Mouse (Mus musculus) lung, embryonic 16.5 days (tissue): ENCODE measurements at regions not wholly inside any gene's neighbourhood (a gene's known extent, or its start where the extent isn't known, plus 50 kb on each side); places are given as distances from the start of the nearest gene placed in this dataset.

Experiments
- ATAC-seq: fragments of 200-750 bp; cut with Nextera tagmentation; 2 replicates; pipeline ENCODE4 v1.8.0; 2017; ENCODE audit warnings: low read depth, mild to moderate bottlenecking, moderate library complexity
- H3K27ac ChIP-seq: fragments of 300-500 bp; sonication (generic); 2 replicates; pipeline ENCODE4 v1.5.1; 2014; ENCODE audit warnings: mild to moderate bottlenecking, control low read depth, low read length
- H3K27me3 ChIP-seq: fragments of 300-500 bp; sonication (generic); 2 replicates; pipeline ENCODE4 v1.6.1; 2014; ENCODE audit warnings: low read depth, low read length, mixed read lengths; ENCODE audit not compliant: control insufficient read depth, insufficient read depth
- H3K36me3 ChIP-seq: fragments of 300-500 bp; sonication (generic); 2 replicates; pipeline ENCODE4 v1.6.1; 2014; ENCODE audit warnings: low read length; ENCODE audit not compliant: control insufficient read depth, insufficient read depth
- H3K4me1 ChIP-seq: fragments of 300-500 bp; sonication (generic); replicated peaks from 2 replicates; pipeline ENCODE4 v1.6.1; 2014; ENCODE audit warnings: low read length, mixed read lengths; ENCODE audit not compliant: control insufficient read depth, insufficient read depth
- H3K4me2 ChIP-seq: fragments of 300-500 bp; sonication (generic); 2 replicates; pipeline ENCODE4 v1.6.1; 2014; ENCODE audit warnings: low read depth, low read length, control low read depth
- H3K4me3 ChIP-seq: fragments of 300-500 bp; sonication (generic); 2 replicates; pipeline ENCODE4 v1.5.1; 2014; ENCODE audit warnings: mild to moderate bottlenecking, low read length, control low read depth
- H3K9ac ChIP-seq: fragments of 300-500 bp; sonication (generic); 2 replicates; pipeline ENCODE4 v1.6.1; 2014; ENCODE audit warnings: low read length, control low read depth
- H3K9me3 ChIP-seq: fragments of 300-500 bp; sonication (generic); 2 replicates; pipeline ENCODE4 v1.6.1; 2016; ENCODE audit warnings: low read length; ENCODE audit not compliant: control insufficient read depth
- WGBS: fragments of 180-500 bp; shearing (Covaris S2); extraction: QIAGEN DNeasy Blood & Tissue Kit; methylation state at CpG from one replicate; pipeline ENCODE4 v1.1.7; 2014; 5-methylcytosine and 5-hydroxymethylcytosine counted together

DNA sequence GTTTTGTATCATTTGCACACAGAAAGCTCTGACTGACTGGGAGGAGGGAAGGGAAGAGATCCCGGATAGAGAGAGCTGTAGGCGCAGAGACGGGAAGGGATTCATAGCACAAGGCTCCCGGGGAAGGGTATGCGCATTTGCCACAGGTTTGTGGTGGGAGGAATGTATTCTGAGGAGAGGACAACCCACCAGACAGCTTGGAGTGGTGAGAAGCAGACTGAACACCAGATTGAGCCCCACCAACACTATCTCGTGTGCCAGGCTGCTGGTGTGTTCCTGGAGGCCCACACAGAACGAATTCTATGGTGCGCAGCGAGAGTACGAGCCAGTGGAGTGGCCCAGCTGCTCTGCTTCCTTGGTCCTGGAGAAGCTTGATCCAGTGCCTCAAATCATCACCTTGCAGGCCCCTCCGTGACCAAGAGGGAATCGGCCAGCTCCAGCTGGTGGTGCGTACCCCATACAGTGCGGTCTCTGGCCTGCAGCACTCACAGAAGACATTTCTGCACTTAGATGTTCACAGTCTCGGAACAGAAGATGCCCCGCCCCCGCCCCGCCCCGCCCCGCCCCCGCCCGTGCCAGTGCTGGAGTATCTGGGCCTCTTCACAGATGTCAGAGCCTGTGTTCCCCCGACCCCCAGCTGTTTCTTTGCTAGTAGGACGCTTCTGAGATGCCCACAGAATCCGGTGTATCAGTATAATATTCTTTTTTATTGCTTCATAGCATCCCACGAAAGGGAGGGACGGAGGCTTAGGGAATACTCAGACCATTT is 92.8 kb upstream of the Tmem189 start:
- Histone ChIP-seq H3K4me2 (peak overlapping the region; percentile 42), H3K4me3 (0 out of 2 replicates have a peak overlapping the region, but pooled peaks have one; percentile 16), H3K27ac (peak overlapping the region; percentile 95), H3K27me3 (no peaks in the 10 kb centered on the region), H3K9me3 (no peaks in the 10 kb centered on the region), H3K4me1 (peaks cover 55% of the 10 kb centered on the region), H3K36me3 (no peaks in the 10 kb centered on the region), H3K9ac (peak overlapping the region; percentile 23)
- WGBS, result 28% methylated on average over 27 of the region's 27 CpGs
- ATAC-seq, result peak; percentile 20; the same call in 1 of the 2 replicates

DNA sequence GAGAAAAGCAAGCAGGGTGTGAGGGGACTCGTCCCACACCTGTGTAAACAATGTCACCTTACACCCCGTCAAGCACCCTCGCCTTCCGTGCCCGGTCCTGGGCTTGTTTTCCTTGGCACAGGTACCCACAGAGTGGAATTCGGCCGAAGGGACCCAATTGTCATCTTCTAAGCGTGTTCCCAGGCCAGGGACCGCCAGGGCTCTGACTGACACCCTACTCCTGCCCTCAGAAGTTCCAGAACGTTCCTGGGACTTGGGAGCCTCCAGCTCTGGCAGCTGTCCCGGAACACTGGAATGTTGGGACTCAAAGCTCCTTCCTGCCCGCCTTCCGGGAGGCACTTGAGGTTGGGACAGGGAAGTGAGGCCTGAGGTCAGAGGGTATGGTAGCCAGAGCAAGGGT is 91.9 kb upstream of the Tmem189 start:
- Histone ChIP-seq H3K27ac (peak overlapping the region; percentile 95), H3K4me1 (peaks cover 64% of the 10 kb centered on the region), H3K9ac (0 out of 2 replicates have a peak overlapping the region, but pooled peaks have one; percentile 5), H3K4me3 (no peak overlapping the region), H3K9me3 (no peaks in the 10 kb centered on the region), H3K36me3 (no peaks in the 10 kb centered on the region), H3K27me3 (no peaks in the 10 kb centered on the region), H3K4me2 (no peak overlapping the region)
- 18% methylated on average over 13 of the region's 13 CpGs for WGBS
- ATAC-seq, result peak; percentile 72

DNA sequence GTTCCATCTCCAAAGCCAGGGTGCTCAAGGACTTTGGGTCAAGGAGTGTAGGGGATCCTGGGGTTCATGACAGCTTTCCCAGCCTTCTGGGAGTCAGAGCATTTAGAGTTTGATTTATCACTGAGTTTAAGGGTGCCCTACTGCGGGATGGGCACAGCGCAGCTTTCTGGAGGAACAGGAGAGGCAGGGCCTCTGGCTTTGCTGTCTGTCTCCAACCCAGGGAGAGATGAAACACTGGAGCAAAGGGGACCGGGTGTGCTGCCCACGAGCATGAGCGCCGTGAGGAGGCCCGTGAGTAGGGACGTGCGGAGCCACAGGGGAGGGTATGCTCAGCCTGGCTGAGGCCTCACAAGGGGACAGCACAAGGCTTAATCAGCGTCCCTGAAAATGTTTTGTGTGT is 89.1 kb upstream of the Tmem189 start:
- H3K4me1 ChIP-seq, result peaks cover 79% of the 10 kb centered on the region
- no peaks in the 10 kb centered on the region for H3K36me3 ChIP-seq
- ATAC-seq, result no peak
- peak overlapping the region; percentile 72 for H3K9ac ChIP-seq
- H3K9me3 ChIP-seq, result no peaks in the 10 kb centered on the region
- H3K27me3 ChIP-seq, result no peaks in the 10 kb centered on the region
- peak overlapping the region; percentile 98 for H3K27ac ChIP-seq
- H3K4me3 ChIP-seq, result no peak overlapping the region
- 52% methylated on average over 10 of the region's 10 CpGs for WGBS
- no peak overlapping the region for H3K4me2 ChIP-seq

DNA sequence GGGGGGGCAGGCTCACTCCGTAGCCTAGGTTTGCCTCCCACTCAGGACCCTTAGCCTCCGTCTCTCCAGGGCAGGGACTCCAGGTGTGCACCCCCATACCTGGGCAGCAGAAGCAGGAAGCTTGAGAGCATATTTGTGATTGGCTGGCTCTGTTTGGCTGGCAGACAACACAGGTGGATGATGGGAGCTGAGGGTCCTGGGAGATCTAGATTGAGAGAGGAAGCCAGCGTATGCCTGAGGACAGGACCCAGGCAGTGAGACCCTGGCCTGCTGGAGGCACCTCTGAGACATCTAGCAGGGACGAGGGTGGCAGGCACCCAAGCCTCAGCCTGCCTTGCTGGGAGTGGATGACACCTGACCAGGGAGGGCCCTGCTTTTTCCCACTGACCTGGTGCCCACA is 88.6 kb upstream of the Tmem189 start:
- H3K27me3 ChIP-seq, result no peaks in the 10 kb centered on the region
- H3K9ac ChIP-seq, result peak overlapping the region; percentile 72
- H3K4me3 ChIP-seq, result peak overlapping the region; percentile 47; the same call in 1 of the 2 replicates
- no peaks in the 10 kb centered on the region for H3K9me3 ChIP-seq
- no peaks in the 10 kb centered on the region for H3K36me3 ChIP-seq
- WGBS, result 43% methylated on average over 4 of the region's 4 CpGs
- H3K27ac ChIP-seq, result peak overlapping the region; percentile 98
- peaks cover 76% of the 10 kb centered on the region for H3K4me1 ChIP-seq
- ATAC-seq, result no peak
- peak overlapping the region; percentile 68 for H3K4me2 ChIP-seq

DNA sequence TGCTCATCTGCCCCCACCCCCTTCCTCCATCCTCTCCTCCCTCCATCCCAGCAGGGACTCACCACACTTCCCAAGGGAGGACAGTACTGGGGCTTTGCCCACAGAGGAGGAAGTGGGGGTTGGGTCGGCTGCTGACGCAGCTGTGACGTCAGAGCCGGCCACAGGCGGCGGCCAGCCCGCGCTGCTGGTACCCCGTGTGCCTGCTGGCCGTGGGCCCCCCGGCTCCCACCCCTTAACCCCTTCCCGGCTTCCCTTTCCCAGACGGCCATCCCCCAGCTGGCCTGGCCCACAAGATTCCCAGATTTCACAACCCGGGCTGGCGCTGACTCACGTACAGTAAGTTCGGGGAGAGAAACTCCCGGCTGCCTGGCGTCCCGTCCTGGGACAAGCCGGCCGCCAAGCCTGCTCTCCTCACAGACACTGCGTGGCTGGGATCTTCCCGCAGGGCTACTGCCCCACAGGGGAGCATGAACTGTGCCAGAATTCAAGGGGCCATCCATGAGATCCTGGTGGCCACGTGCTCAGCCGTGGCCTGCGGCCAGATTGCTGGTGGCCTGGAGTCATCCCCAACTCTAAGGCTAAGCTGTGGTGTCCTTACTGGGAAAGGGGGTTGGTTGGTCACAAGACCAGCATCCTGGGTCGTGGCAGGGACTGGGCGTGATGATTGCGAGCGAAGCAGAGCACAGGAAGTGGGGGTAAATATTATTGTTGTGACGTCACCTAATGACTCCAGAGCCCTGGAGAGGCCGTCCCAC is 87.9 kb upstream of the Tmem189 start:
- H3K9ac ChIP-seq, result peak overlapping the region; percentile 72
- peak overlapping the region; percentile 98 for H3K27ac ChIP-seq
- H3K36me3 ChIP-seq, result no peaks in the 10 kb centered on the region
- peak overlapping the region; percentile 68 for H3K4me2 ChIP-seq
- peak; percentile 65 for ATAC-seq
- no peaks in the 10 kb centered on the region for H3K27me3 ChIP-seq
- peaks cover 68% of the 10 kb centered on the region for H3K4me1 ChIP-seq
- under 1% methylated on average over 33 of the region's 33 CpGs for WGBS
- H3K9me3 ChIP-seq, result no peaks in the 10 kb centered on the region
- H3K4me3 ChIP-seq, result peak overlapping the region; percentile 47

DNA sequence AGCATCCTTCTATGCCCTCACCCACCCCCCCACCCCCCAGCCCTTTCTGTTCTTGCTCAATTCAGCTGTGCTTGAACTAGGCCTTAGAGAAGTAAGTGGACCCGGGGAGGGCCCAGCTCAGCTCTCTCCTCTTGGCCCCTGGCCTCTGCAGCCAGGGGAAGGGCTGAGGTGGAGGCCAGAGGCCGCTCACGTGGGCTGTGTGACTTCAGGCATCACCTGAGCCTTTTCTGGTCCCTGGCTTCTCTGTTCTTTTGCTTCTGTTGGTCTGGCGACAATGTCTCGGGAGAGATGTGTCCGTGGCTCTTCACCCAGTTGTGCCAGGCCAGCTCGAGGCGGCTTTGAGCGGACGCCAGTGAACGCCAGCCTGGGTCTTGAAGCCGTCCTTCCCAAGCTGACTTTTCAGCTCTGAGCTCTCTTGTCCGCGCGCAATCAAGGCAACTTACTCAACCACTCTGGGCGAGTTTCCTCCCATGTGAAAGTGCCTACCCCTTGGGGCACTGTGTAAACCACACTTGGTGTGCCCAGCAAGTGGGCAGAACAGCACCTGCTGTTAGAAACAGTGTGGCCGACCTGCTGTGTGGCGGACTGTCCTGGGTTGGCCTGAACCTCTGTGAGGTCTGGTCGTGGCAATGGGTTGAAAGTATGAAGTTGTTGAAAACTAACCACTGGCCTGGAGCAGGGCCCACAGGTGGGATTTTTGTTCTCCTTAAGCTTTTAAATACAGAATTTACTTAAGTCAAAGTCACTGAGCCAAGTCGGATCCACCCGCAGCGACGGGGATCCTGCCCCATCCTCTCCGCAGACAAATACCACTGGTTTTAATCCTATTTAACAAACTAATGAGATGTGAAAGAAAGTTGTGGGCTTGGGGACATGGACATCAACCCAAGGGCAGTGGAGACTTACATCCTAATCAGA is 86.9 kb upstream of the Tmem189 start:
- Histone ChIP-seq H3K9ac (no peak overlapping the region), H3K4me1 (peaks cover 58% of the 10 kb centered on the region), H3K4me2 (peak overlapping the region; percentile 68; the same call in 1 of the 2 replicates), H3K27me3 (no peaks in the 10 kb centered on the region), H3K36me3 (no peaks in the 10 kb centered on the region), H3K27ac (peak overlapping the region; percentile 98), H3K4me3 (no peak overlapping the region), H3K9me3 (no peaks in the 10 kb centered on the region)
- ATAC-seq, result no peak
- 77% methylated on average over 24 of the region's 24 CpGs for WGBS

DNA sequence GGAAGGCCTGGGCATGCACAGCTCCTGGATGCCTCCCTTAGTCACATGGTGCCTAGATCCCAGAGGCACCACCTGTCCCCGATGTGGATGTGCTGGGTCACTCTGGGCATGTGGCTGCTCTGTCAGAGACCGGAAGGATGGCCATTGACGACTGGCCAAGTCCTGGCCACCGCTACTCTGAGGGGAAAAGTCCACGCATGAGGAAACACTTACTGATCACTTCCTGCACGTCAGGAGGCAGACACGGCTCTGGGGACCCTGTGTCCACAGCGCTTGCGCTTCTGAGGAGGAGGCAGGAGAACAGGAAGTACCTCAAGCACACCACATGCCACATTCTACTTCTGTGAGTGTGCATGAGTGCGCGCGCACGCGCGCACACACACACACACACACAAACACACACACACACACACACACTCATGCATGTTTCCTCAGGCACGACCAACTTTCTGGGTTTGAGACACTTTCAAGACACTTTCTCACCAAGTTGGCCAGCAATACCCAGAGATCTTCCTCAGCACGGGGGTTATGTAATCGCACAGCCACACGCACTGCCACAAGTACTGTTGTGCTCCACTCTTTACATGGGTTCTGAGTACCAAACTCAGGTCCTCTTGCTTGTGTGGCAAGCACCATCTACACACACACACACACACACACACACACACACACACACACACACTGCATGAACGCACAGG is 85.7 kb upstream of the Tmem189 start:
- Histone ChIP-seq H3K4me1 (peaks cover 49% of the 10 kb centered on the region), H3K9ac (peak overlapping the region; percentile 27), H3K4me3 (no peak overlapping the region), H3K4me2 (no peak overlapping the region), H3K27me3 (no peaks in the 10 kb centered on the region), H3K9me3 (no peaks in the 10 kb centered on the region), H3K36me3 (no peaks in the 10 kb centered on the region), H3K27ac (peak overlapping the region; percentile 98)
- WGBS, result 49% methylated on average over 20 of the region's 20 CpGs
- ATAC-seq, result peak; percentile 10

DNA sequence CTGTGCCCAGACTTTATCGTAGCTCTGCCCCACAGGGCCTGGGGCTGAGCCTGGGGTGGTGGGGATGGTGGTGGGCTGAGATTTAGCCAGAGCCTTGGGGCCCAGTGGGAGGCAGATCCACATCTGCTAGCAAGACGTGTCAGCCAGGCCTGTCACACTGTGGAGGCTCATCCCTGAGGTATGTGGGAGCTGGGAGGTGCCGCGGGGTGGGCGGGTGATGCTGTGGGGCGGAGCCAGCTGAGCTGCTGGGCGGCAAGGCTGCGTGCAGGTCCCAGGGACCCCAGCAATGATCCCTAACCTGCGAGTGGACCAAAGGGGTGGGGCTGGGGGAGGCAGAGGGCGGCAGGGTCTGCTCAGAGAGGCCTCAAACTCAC is 85.2 kb upstream of the Tmem189 start:
- H3K9ac ChIP-seq, result peak overlapping the region; percentile 45

More for the DNA sequence above, 85.2 kb upstream of the Tmem189 start:
- Histone ChIP-seq H3K4me1 (peaks cover 44% of the 10 kb centered on the region), H3K36me3 (no peaks in the 10 kb centered on the region), H3K4me2 (no peak overlapping the region), H3K4me3 (no peak overlapping the region), H3K9me3 (no peaks in the 10 kb centered on the region), H3K27ac (peak overlapping the region; percentile 98), H3K27me3 (no peaks in the 10 kb centered on the region)
- no peak; the same call in 1 of the 2 replicates for ATAC-seq
- WGBS, result 18% methylated on average over 10 of the region's 10 CpGs
